Mouse (Mus musculus) splenic B cell, adult 2 months (primary cell): Measurements from ENCODE around the gene Shb.
"Not testable (repeated sequence)": the region's sequence is repeated elsewhere in the genome, so short reads cannot be mapped to it uniquely, and the experiment has no call there.

Experiments used
- DNase-seq: peaks from one replicate; pipeline ENCODE4 v3.0.0-alpha.2; 2011; ENCODE audit warnings: low read depth, low spot score
- H3K27me3 ChIP-seq: 2 replicates; pipeline ENCODE4 v1.6.1; 2012; ENCODE audit warnings: mild to moderate bottlenecking, low read length, moderate library complexity, mixed read lengths; ENCODE audit not compliant: control insufficient read depth, poor library complexity, insufficient read depth, severe bottlenecking
- H3K36me3 ChIP-seq: 2 replicates; pipeline ENCODE4 v1.6.1; 2012; ENCODE audit warnings: mild to moderate bottlenecking, low read length, moderate library complexity, mixed read lengths; ENCODE audit not compliant: control insufficient read depth, poor library complexity, insufficient read depth, severe bottlenecking

Shb gene

DNA sequence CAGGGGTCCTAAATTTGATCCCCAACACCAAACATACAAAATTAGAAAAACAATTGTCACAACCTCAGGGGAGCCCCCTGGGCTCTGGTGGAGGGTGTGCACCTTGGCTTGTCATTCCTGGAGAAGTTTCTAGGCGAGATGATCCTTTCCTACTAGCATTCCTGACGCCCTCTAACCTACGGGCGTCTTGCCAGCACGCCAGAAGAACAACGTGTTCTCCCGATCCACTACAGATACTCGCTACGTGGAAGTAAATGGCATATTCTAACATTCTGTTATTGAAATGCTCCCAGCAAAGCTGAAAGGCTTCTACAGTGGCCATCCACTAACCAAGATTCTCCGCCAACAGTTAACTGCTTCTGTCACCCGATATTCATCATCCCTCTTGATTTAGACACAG is 139.7 kb downstream of the Shb start:
- no peak for DNase-seq
- no peaks in the 10 kb centered on the region for H3K27me3 ChIP-seq

GRCm38 (mm10) chr4:45392099-45392498 is 140.2 kb downstream of the Shb start:
- Histone ChIP-seq H3K27me3 (no peaks in the 10 kb centered on the region), H3K36me3 (no peaks in the 10 kb centered on the region)
- no peak for DNase-seq

More for the DNA sequence above, 139.7 kb downstream of the Shb start:
- H3K36me3 ChIP-seq = no peaks in the 10 kb centered on the region

- not testable (repeated sequence) for DNase-seq, H3K36me3 ChIP-seq, H3K27me3 ChIP-seq
Measured at GRCm38 (mm10) chr4:45387296-45387695, 145.0 kb downstream of the Shb start.

DNA sequence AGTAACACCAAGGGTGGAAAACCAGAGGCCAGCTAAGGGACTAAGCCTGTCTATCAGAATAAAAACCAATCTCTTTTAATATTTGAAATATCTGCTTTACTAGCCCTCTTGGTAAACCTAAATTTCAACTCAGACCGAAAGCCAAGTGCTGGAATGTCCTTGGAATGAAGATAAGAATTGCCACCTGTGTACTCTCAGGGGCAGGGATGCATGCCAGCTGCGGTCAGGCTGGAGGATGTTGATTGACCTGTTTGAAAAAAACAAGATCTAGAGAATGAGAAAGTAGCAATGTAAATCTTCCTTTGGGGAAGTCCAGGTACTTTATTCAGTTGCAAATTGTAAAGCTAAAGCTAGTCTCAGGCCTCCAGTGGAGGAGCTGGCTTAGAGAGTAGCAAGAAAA is 150.1 kb downstream of the Shb start:
- H3K36me3 ChIP-seq, DNase-seq, H3K27me3 ChIP-seq: not testable (repeated sequence)

- H3K27me3 ChIP-seq, DNase-seq, H3K36me3 ChIP-seq: not testable (repeated sequence)
Measured at GRCm38 (mm10) chr4:45380903-45381580, 151.2 kb downstream of the Shb start.

DNA sequence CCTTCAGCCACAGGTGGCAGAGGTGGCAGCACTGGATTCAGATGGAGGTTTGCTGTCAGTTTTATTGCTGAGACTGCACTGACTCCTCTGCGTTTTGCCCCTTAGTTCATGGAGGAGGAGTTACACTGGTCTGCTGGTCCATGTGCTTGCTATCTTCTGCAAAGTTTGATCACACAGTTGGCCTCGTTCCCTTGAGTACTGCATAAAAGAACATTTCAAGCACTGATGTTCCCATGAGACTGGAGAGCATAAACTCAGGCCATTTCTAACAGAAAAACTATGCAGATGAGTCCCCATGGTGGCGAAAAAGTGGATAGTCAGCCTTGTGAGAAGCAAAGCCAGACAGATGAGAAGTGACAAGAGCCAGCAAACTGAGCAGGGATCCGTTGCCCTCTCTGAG is 155.7 kb downstream of the Shb start:
- no peak for DNase-seq
- Histone ChIP-seq H3K36me3 (peaks cover 15% of the 10 kb centered on the region; the same call in 1 of the 2 replicates), H3K27me3 (no peaks in the 10 kb centered on the region)

DNA sequence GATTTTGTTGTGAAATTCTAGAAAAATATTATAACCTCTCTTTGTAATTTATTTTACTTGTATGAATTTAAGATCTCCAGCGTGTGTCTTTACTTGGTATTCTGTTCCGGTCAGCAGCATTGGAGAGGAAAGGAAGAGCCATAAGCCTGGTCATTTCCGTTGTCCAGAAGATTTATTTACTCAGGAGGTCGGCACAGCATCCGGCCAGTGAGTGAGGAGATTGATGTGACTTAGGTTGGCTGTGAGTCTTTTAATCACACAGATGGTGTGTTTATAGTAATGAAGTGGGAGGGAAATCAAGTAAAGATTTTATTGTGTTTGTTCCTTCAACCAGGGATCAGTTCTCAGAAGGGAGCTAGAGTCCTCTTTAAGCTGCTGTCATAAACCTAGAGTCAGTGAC is 157.4 kb downstream of the Shb start:
- Histone ChIP-seq H3K36me3 (peaks cover 15% of the 10 kb centered on the region; the same call in 1 of the 2 replicates), H3K27me3 (no peaks in the 10 kb centered on the region)
- no peak for DNase-seq
